Mouse (Mus musculus): ENCODE measurements around the gene Carf. TPM values are rescaled to one million over a fixed set of nuclear protein-coding genes. Genes with fewer than 3 reads are reported as not detected.
"Not testable (repeated sequence)": the region's sequence is repeated elsewhere in the genome, so short reads cannot be mapped to it uniquely, and the experiment has no call there.

The Carf gene
- 1 to 10 TPM; 5.7 to 8.8 TPM for polyA plus RNA-seq (2017; shearing (Covaris generic))

DNA sequence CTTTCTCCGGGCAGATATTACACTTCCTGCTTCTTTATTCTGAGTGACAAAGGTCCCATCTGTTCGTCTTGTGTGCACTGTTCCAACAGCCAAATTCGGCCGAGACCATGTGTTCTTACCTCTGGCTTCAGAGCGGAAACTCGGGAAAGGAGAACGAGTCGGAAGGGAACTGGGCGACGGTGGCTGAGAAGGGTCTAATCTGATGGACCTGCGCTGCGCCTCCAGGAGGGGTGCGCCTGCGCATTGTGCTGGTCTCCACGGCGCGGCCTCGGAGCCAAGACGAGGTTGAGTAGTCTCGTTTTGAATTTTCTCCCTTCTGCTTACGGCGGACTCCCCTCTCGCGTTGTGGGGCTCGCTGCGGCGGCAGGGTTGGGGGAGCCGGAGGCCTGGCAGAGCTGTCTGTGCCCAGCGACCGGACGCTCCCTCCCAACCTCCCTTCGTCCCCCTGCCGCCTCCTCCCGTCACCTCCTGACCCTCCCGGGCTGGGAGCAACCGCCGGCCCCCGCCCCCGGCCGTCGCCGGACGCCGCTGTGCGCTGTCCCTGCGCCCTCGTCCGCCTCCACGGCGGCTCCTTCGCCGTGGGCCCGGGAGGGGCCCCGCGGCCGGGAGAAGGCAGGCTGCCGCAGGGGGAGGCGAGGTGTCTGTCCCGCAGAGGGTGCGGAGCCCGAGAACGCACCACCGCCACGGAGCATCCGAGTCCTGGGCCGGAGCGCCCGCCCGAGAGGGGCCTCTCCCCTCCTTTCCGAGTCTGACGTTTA, at the start of gene Carf, which contains the start of gene Wdr12:
Gene Carf, plus strand, starts transcription at position 224 of the 758 bp plus-strand sequence.
Gene Wdr12, minus strand, starts transcription at position 622 of the 758 bp plus-strand sequence.
- peak; percentile 82 for ATAC-seq

DNA sequence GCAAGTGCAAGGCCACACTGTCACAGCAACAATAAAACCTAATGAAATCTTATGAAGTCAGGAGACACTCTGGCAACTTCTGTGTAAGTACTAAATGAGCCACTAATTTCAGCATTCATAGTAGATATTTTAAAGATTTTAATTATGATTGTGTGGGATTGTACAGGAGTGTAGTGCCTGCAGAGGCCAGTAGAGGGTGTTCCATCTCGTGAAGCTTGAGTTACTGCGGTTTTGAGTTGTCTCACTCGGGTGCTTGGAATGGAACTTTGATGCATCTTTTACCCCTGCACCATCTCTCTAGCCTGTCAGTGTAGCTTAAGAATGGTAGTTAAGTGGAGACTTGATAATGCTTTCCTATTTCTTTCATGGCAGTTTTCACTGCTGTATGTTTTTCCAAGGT, 43.4 kb upstream of the Carf start:
- ATAC-seq, result peak; percentile 57

DNA sequence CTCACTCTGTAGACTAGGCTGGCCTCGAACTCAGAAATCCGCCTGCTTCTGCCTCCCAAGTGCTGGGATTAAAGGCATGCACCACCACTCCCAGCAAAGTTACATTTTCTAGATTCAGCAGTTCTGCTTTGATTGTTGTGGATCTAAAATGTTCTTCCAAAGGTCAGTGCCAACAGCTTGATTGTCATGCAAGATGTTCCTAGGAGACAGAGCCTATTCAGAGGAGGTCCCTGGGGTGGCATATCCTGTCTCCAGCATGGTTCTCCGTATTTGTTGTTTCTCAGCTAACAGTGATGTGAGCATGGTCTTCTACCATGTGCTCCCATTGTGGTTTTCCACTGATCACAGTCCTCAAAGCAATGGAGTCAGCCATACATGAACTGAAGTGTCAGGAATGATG, 41.7 kb upstream of the Carf start:
- ATAC-seq, result no peak

DNA sequence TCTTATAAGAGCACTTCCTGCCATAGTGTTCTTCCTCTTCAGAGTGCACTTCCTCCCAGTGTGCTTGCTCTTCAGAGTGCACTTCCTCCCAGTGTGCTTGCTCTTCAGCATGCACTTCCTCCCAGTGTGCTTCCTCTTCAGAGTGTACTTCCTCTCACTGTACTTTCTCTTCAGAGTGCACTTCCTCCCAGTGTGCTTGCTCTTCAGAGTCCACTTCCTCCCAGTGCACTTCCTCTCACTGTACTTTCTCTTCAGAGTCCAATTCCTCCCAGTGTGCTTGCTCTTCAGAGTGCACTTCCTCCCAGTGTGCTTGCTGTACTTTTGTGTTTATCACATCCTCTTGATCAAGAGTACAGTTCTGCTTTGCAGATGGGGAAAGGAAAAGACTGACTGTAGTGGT, 27.3 kb upstream of the Carf start:
- ATAC-seq, result peak; percentile 67

DNA sequence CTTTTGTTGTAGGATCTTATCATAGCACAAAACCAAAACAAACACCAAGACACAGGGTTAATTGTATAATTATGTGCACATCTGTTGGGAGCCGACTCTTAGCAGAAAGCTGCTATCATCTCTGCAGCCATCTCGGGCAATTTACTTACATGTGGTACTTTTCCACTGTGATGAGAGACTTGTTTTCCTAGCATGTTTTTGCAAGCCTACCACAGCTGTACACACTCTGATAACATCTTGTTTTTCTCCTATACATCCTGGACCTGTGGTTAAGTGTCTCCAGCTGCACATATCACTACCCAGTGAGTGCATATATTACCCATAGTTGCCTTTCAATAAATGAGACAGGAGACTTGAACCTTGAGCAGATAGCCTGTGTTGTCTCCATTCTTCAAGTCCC, 23.1 kb upstream of the Carf start:
- peak; percentile 60 for ATAC-seq

DNA sequence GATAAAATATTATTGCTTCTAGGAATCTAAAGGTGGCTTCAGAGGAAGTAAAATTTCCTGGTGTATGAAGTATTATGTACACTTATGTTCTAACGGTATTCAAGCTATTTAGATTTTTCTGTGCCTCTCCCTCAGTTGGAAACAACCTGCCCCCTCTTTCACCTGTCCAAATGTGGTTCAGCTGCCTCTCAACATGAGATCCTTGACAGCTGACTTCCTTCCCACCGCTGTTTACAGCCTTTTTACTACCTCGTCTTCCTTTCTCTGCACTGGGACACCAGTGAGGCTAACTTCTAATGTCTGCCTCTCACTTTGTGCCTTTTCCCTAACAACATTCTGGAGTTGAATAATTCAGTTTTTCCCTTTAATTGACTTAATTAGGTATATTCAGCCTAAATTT, 22.5 kb upstream of the Carf start:
- no peak for ATAC-seq

DNA sequence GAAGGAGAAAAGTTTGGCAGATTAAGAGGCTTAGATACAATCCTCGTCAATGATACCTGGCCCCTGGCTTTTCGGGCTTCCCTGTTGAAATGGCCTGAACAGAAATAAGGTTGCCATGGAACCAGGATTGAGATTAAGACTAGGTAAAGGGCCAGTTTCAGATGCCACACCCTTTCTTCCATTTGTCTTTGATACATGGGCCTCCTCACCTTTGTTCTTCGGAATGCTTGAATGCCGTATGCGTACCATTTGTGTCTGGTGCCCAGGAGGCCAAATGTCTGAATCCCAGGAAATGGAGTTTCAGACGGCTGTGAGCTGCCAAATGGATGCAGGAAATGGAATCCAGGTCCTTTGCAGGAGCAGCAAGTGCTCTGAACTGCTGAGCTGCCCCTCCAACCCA, 21.6 kb upstream of the Carf start:
- ATAC-seq, result no peak

DNA sequence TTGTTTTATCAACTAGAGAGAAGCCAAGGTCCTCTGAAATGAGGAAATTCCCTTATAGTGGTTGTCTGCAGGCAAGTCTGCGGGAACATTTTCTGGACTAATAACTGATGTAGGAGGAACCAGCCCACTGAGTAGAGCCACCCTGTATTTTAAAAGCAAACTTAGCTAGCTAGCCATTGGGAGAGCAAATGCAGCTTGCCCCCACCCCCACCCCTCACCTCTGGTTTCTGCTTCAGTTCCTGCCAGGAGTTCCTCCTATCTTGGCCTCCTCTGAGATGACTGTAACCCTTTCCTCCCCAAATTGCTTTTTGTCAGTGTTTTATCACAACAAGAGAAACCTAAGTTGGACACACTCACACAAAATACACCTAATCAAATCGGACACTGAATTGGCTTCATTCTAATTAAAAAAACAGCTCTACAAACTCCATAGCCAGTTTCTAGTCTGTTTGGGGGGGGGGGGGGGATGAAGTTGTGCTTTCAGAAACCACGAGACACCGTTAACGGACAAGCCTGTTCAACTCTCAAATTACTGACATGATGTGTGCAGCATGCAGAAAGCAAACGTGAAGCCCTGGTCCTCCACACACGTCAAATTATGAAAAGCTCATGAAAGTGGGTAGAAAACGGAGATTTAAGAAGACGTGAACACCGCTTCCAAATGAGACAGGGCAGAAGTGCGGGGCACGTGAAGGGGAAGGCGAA, 1.3 kb upstream of the Carf start:
- ATAC-seq, result no peak

DNA sequence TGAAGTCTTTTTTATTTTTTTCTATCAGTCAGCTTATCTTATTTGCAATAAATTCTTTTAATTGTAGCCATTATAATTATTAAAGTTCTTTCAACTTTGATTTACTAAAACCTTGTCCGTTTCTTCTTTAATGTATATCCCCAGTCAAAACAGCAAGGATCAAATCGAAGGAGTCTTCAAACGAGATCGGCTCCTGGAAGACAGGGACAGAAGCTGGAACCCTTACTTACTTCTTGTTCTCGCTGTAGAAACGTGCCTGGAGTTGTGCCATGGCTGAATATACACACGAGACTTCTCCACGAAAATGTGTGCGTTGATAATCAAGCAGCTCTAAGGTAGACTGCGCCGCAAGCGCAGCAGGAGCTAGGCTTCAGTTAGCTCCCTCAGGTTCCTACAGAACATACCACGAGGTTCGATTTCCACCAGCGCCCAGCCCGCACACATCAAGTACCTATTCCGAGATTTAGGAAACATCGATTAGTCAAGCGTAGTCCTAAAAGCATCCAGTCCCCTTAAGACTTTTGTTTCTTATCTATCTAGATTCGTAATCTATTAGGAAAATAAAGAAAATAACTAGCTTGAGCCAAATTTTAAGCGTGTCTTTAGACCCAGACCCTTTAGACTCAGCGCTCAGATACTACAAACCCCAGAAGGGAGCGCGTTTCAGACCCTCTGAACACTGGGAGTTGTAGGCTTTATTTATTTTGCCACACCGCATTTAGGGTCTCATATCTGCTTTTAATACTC, 597 bp upstream of the Carf start:
- ATAC-seq, result peak; percentile 79

DNA sequence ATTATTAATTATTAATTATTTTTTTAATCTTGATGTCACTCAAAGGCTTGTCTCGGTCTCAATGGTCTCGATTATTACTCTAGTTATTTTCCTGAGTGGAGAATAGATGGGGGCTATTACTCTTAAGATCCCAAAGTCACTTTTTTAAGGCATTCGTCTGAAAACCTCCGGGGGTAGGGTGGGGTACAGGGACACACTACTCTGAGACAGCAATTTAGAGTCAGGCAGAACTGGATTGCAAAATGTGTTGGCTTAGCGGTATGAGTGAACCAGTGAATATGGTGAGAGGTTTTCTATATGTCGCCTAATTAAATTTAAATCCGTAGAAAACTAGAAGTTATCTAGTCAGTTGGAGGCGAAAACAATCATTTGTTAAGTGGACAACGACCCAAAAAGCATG, 792 bp downstream of the Carf start:
- no peak for ATAC-seq

DNA sequence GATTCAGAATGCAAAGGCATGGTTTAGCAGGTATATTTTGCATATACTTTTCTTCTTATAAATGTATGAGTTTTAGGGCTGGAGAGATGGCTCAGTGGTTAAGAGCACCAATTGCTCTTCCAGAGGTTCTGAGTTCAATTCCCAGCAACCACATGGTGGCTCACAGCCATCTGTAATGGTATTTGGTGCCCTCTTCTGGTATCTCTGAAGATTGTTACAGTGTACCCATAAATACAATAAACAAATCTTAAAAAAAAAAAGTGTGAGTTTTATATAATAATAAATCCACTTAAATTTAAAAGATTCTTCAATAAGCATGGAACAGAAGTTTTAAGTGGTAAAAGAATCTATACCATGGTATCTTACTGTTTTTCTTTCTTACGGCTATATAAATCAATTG, 6.5 kb downstream of the Carf start:
- ATAC-seq, result peak; percentile 47

DNA sequence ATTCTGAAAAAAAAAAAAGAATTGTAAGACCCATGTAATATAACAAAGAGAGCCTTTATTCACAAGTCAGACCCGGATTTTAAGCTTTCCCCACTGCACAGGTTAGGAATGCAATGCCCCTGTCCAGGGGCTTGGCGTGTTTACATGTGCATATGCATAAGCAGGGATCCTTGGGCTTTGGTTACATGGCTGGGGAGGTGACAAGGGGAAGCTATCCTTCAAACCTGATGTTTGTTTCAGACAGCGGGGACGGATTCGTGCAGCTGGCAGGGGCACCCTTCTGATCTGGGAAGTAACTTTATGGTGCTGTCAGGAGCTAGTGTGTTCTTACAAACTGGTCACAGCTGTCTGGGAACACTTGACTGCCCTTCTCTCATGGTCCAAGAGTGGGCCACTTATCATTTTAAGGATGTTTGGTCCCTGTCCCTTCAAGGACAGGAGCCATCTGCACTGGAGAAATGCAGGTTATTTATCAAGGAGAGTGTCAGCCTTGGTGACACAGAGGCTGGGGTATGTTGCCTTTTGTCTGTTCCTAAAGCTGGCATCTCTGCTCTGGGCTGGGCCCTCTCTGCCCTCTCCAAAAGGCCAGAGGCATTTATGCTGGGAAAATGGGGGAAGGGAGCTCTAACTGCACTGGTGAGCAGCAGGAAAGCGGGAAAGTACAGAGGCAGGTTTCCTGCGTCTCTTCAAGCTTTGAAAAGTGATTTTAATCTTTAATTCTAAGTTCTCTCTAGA, 19.8 kb downstream of the Carf start:
- no peak for ATAC-seq

DNA sequence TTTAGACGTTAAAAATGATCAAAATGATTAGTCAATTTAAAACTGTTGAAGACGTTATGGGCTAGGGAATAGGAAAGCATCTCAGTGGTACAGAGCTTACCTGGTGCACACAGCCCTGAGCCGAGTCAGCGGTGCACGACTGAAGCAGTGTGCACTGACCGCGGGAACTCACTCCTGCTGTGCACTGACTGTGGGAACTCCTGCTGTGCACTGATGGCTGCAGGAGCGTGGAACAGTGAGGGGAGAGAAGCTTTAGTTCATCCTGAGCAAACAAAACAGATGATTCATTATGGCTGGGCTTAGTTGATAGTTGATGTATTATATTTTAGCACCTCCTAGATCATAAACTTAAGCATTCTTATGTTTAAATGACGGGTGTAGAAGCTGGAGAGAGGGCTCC, 39.3 kb downstream of the Carf start:
- no peak for ATAC-seq

DNA sequence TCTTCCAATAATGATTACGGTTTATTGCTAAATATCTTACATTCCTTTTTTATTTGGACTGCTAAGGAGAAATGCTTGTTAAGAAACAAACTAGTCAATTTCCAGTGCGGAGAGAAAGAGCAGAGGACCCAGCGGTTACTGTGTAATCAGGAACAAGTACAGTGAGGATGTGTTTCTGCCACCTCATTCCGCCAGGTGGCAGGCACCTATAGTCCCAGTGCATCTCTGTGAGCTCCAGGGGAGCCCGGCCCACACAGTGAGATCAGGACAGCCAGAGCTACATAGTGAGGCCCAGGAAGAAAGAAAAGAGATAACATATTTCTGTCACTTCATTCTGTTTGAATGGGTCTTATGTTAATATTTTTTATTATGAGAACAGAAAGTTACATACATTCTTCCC, 54.7 kb downstream of the Carf start:
- no peak for ATAC-seq

DNA sequence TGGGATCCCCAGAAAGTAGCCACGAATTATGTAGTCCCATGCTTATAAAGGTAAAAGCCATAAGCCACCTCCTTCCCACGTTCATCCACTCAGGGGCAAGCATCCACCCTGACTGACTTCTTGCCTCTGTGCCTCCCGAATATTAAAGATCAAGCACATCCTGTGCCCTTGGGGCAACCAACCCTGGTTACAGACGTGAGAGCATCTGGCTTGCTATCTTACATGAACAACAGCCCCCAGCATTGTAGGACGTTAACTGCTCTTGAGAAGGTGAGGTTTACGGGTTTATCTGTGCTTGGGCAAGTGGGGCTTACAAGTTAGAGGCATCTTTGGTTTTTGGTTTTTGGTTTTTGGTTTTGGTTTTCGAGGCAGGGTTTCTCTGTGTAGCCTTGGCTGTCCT, 58.6 kb downstream of the Carf start:
- no peak for ATAC-seq

DNA sequence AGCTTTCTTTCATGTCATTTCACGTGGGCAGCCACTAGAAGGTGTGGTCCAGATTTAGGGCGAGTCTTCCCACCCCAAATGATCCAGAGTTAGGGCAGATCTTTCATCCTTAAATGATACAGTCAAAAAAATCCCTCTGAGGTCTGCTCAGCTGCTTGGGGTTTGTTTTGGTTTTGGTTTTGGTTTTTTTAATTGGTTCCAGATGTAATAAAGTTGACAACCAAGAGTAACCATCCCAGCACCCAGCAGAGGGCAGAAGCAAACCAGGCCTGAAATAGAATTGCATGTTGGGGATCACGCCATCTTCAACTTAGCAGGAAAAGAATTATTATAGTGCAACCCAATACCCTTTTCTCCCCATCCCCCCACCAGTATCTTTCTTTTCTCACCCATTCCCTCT, 60.4 kb downstream of the Carf start:
- ATAC-seq, result peak; percentile 98

DNA sequence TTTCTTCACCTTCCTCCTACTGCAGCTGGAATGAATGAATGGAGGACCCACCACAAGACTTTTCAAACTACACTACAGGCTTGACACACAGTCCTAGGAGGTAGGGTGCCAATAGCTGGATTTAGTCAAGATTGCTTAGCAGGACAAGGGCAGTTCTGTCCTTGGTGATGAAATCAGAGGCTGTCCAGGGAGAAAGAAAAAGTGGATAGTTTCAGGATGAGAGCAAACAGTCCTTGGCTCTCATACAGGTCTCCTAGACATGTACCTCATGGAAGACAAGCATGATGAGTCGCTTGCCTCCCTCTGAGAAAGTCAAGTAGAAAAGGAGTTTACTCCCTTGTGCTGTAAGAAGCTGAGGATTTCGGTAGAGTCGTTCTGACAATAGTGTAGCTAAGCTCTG, 65.6 kb downstream of the Carf start:
- ATAC-seq, result no peak

DNA sequence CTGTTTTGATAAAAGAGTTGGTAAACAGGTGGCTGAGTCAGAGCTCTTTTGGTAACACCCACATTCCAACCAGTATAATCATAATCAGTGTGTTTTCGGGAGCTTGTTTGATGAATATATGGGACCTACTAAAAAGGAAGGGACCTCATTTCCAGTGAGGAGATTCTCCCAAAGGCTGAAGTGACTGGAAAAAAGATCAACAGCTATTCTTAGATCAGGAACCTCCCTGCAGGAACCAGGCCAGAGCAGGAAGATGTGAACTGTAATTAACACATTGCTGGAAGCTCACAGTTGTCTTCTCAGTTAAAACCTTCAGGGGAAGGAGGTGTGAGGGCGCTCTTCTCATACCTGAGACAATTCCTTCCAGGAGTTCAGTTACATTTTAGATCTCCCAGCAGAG, 71.6 kb downstream of the Carf start:
- no peak for ATAC-seq

DNA sequence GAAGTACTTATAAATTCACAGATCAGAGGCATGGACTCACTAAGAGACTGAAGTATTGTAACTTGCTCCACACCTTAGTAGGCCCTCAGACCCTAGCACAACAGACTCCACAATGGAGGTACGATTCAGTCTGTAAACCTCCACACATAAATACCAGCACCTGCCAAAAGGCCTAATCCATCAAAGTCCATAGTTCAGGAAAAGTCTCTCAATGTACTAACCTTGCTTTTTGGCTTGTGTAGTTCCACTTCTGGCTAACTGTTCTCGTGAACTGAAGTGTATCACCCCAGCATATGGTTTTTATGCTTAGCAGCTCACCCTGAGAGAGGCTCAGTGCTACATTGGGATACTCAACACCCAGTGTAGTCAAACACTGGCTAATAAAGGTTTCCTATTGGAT, 72.2 kb downstream of the Carf start:
- no peak for ATAC-seq

DNA sequence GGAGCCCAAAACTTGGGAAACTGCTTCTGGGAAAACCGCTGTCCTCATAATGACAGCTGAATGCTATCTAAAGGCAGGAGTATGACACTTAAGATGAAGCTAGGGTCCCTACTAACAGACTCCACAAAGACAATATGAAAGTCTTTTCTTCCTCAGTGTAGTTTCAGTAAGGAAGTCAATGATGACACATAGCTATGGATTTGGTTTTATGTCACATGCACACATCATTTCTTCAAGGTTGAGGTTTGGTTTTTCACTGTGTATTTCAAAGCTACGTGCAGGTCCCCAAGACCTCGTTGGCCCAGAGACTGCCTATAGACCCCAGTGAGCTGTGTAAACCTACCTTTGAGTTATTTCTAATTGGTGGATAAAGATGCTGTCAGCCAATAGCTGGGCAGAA, 75.1 kb downstream of the Carf start:
- ATAC-seq, result no peak

DNA sequence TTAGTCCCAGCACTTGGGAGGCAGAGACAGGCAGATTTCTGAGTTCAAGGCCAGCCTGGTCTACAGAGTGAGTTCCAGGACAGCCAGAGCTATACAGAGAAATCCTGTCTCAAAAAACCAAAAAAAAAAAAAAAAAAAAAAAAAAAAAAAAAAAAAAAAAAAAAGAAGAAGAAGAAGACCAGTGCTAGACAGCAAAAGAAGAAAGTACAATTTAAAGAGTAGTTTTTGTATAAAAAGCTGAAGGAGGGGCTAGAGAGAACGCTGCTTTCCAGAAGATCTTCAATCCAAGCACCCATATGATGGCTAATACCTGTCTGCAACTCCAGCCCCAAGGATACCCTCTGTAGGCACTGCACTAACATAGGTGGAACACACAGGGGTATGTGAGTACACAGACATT, 79.8 kb downstream of the Carf start:
- not testable (repeated sequence) for ATAC-seq

DNA sequence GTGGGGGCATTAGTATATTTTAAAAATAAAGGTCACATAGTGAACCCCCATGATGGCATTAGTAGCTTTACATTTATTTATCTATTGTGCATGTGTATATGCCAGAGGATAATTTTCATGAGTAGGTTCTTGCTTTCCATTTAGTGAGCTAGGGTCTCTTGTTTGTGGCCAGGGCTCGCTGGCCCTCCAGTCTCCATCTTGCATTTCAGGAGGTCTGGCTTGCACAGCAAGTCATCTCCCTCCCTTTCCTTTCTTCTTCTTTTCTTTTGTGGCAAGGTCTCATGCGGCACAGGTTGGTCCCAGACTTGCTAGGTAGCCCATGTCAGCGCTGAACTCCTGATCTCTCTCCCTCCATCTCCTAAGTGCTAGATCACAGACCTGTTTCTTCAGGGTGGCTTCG, 81.3 kb downstream of the Carf start:
- no peak for ATAC-seq
